Mouse (Mus musculus) kidney, adult 2 months (tissue): ENCODE data around the gene Hlx. TPM values are rescaled to one million over a fixed set of nuclear protein-coding genes. Genes with fewer than 3 reads are reported as not detected.
A peak's percentile ranks its signal among the peaks of the same experiment; 100 is the strongest.

Source experiments
- DNase-seq: peaks from one replicate; pipeline ENCODE4 v3.0.0; 2021
- H3K27ac ChIP-seq: fragments of 200-500 bp; 2 replicates; pipeline ENCODE4 v1.5.1; 2012; ENCODE audit warnings: low read depth, low read length, control low read depth, inconsistent platforms; ENCODE audit not compliant: insufficient read depth
- H3K27me3 ChIP-seq: fragments of 200-500 bp; replicated peaks from 2 replicates; pipeline ENCODE4 v1.6.1; 2012; ENCODE audit warnings: mild to moderate bottlenecking, moderate library complexity, low read length, inconsistent platforms; ENCODE audit not compliant: control insufficient read depth, insufficient read depth
- H3K36me3 ChIP-seq: fragments of 200-500 bp; 2 replicates; pipeline ENCODE4 v1.6.1; 2012; ENCODE audit warnings: mild to moderate bottlenecking, moderate library complexity, low read length, inconsistent platforms; ENCODE audit not compliant: control insufficient read depth, insufficient read depth
- H3K4me1 ChIP-seq: fragments of 200-500 bp; 2 replicates; pipeline ENCODE4 v1.6.1; 2011; ENCODE audit warnings: low read length; ENCODE audit not compliant: control insufficient read depth, insufficient read depth
- H3K4me3 ChIP-seq: fragments of 200-500 bp; 2 replicates; pipeline ENCODE4 v1.5.1; 2011; ENCODE audit warnings: mild to moderate bottlenecking, low read depth, low read length, control low read depth; ENCODE audit not compliant: insufficient read depth
- CTCF ChIP-seq: fragments of 200-500 bp; conservative IDR thresholded peaks from 2 replicates; pipeline ENCODE4 v1.5.1; 2011; ENCODE audit warnings: low read depth, mild to moderate bottlenecking, control low read depth, low read length, moderate library complexity, mixed read lengths; ENCODE audit not compliant: insufficient read depth, insufficient read length
- POLR2A ChIP-seq: fragments of 200-500 bp; IDR thresholded peaks from one replicate; pipeline ENCODE4 v1.6.1; 2011; ENCODE audit warnings: low read depth, low read length, control low read depth
- WGBS: fragments of 180-500 bp; shearing (Covaris S2); methylation state at CpG from one replicate; pipeline ENCODE4 v1.1.7; 2018; 5-methylcytosine and 5-hydroxymethylcytosine counted together
- polyA plus RNA-seq: library from polyadenylated mRNA; depleted of rRNA; stranded (reverse); fragments of >200 nt; gene quantifications from 2 replicates; pipeline ENCODE4 v1.2.3, GENCODE M21; 2012; rRNA removed

Gene Hlx
- 7.4 and 8.1 TPM in 2 replicates for polyA plus RNA-seq

GRCm38 (mm10) chr1:184732556-184733049, at the start of gene Hlx:
Gene Hlx (minus strand): TSS chr1:184732619.
- no peaks in the 10 kb centered on the region for H3K36me3 ChIP-seq
- 0 out of 2 replicates have a peak, but pooled peaks cover 2% of the 10 kb centered on the region for H3K4me1 ChIP-seq
- DNase-seq: peak; percentile 83
- H3K4me3 ChIP-seq: peak within 1 kb of the TSS; percentile 62
- WGBS: 1% methylated on average over 32 of the region's 32 CpGs
- no peak for TF ChIP-seq POLR2A
- TF ChIP-seq CTCF: no peak
- peak within 1 kb of the TSS; percentile 72 for H3K27ac ChIP-seq
- H3K27me3 ChIP-seq: peaks cover 8% of the 10 kb centered on the region

- H3K27me3 ChIP-seq: no peaks in the 10 kb centered on the region
- WGBS: 53% methylated on average over 14 of the region's 14 CpGs
- H3K27ac ChIP-seq: no peak overlapping the region
- H3K36me3 ChIP-seq: no peaks in the 10 kb centered on the region
- DNase-seq: peak; percentile 33
- no peak for TF ChIP-seq POLR2A
- no peak for TF ChIP-seq CTCF
- H3K4me1 ChIP-seq: no peaks in the 10 kb centered on the region
- H3K4me3 ChIP-seq: no peak overlapping the region
Measured at GRCm38 (mm10) chr1:184782161-184782513, 49.7 kb upstream of the Hlx start.

GRCm38 (mm10) chr1:184781286-184782160, 49.1 kb upstream of the Hlx start:
- WGBS: 62% methylated on average over 10 of the region's 10 CpGs

GRCm38 (mm10) chr1:184778157-184778556, 45.7 kb upstream of the Hlx start:
- H3K27ac ChIP-seq: no peak overlapping the region
- TF ChIP-seq POLR2A: no peak
- no peak overlapping the region for H3K4me3 ChIP-seq
- no peaks in the 10 kb centered on the region for H3K27me3 ChIP-seq
- 91% methylated on average over 6 of the region's 6 CpGs for WGBS
- no peaks in the 10 kb centered on the region for H3K4me1 ChIP-seq
- H3K36me3 ChIP-seq: no peaks in the 10 kb centered on the region
- no peak for DNase-seq

More at GRCm38 (mm10) chr1:184781286-184782160, 49.1 kb upstream of the Hlx start:
- Histone ChIP-seq H3K27me3 (no peaks in the 10 kb centered on the region), H3K27ac (no peak overlapping the region), H3K4me3 (no peak overlapping the region), H3K36me3 (no peaks in the 10 kb centered on the region), H3K4me1 (no peaks in the 10 kb centered on the region)
- DNase-seq: no peak
- TF ChIP-seq CTCF (no peak), POLR2A (no peak)

- Histone ChIP-seq H3K36me3 (no peaks in the 10 kb centered on the region), H3K4me3 (no peak overlapping the region), H3K27ac (no peak overlapping the region), H3K27me3 (no peaks in the 10 kb centered on the region), H3K4me1 (no peaks in the 10 kb centered on the region)
- DNase-seq: no peak
- WGBS: 40% methylated on average over 22 of the region's 22 CpGs
- TF ChIP-seq POLR2A (no peak), CTCF (no peak)
Measured at GRCm38 (mm10) chr1:184777061-184777795, 44.8 kb upstream of the Hlx start.

GRCm38 (mm10) chr1:184775289-184775688, 42.9 kb upstream of the Hlx start:
- no peak overlapping the region for H3K27ac ChIP-seq
- DNase-seq: peak; percentile 65
- TF ChIP-seq CTCF: no peak
- H3K36me3 ChIP-seq: no peaks in the 10 kb centered on the region
- no peaks in the 10 kb centered on the region for H3K4me1 ChIP-seq
- H3K27me3 ChIP-seq: no peaks in the 10 kb centered on the region
- H3K4me3 ChIP-seq: no peak overlapping the region
- 32% methylated on average over 9 of the region's 9 CpGs for WGBS

- TF ChIP-seq CTCF: no peak
- TF ChIP-seq POLR2A: no peak
- Histone ChIP-seq H3K27ac (no peak overlapping the region), H3K27me3 (no peaks in the 10 kb centered on the region), H3K4me3 (no peak overlapping the region), H3K36me3 (no peaks in the 10 kb centered on the region), H3K4me1 (no peaks in the 10 kb centered on the region)
- DNase-seq: no peak
- WGBS: 12% methylated on average over 9 of the region's 9 CpGs
Measured at GRCm38 (mm10) chr1:184771891-184772249, 39.5 kb upstream of the Hlx start.
